Mouse (Mus musculus): ENCODE measurements around the gene Pde9a. TPM values are rescaled to one million over a fixed set of nuclear protein-coding genes. Genes with fewer than 3 reads are reported as not detected.

The Pde9a gene
- polyA plus RNA-seq (2012; fragmentation: generic; extraction: Trizol), result 0.15 TPM
- long read RNA-seq, experiment 1, result 0 reads
- long read RNA-seq, experiment 2, result 0 reads

DNA sequence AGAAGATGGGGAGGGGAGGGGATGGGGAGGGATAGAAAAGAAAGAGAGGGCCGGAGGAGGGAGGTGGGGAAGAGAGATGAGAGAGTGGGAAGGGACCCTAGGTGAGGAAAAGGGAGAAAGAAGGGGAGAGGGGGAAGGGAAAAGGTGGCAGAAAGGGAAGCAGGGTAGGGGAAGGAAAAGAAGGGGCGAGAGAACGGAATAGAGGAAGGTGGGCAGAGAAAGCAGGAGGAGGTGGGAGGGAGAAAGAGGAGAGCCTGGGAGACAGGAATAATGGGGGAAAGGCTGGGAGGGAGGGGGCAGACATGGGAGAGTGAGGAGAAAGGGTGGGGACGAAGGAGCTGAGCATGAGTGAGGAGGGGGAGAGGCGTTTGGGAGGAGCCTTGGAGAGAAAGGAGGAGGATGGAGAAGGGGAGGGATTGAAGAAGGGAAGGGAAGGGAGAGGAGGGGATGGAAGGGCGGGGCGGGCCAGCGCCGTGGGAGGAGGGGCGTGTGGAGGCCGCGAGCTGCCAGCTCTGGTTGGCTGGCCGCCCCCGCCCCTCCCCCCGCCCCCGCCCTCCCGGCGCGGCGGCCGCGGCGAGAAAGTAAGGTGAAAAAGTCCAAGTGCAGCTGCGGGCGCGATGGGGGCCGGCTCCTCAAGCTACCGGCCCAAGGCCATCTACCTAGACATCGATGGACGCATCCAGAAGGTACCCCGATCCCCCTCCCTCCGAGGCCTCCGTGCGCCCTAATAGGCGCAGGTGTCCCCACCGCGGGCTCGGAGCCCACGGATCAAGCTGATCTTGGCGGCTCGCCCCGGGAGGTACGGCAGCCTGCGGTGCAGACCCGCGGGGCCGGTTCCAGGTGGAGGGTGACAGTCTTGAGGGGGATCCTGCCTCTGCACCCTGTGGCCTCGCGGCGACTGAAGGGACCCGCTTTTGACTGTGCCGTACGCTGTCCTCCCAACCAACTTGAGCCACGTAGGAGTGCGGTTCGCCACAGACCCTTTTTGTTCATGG, at the start of gene Pde9a:
Gene Pde9a (plus strand): TSS at position 540 of the 995 bp plus-strand sequence.
- TF ChIP-seq FOSL1 (IDR thresholded peaks at IDR 0.05; ENCODE audit: insufficient read depth, low read length, poor library complexity, severe bottlenecking) (no peak), CEBPB (IDR thresholded peaks at IDR 0.05; ENCODE audit: low read depth) (no peak), MYOG (IDR thresholded peaks at IDR 0.05; ENCODE audit: control insufficient read depth, extremely low read depth, insufficient read length) (no peak), MYOD1 (IDR thresholded peaks at IDR 0.05; ENCODE audit: control insufficient read depth, insufficient read length, low read depth) (no peak), CTCF (IDR thresholded peaks at IDR 0.05; ENCODE audit: control insufficient read depth, insufficient read depth, insufficient read length) (no peak), MAX (IDR thresholded peaks at IDR 0.05) (no peak), USF1 (IDR thresholded peaks at IDR 0.05; ENCODE audit: low read depth) (no peak)
- peaks cover 36% of the 10 kb centered on the region for H3K27me3 ChIP-seq (ENCODE audit: control insufficient read depth, insufficient read depth, insufficient read length)
- no peaks in the 10 kb centered on the region for H3K36me3 ChIP-seq (ENCODE audit: control insufficient read depth, insufficient read depth)
- H3K4me3 ChIP-seq (ENCODE audit: insufficient read depth, poor library complexity, severe bottlenecking), result no peak within 1 kb of the TSS
- H3K79me2 ChIP-seq (ENCODE audit: control insufficient read depth, insufficient read depth), result no peaks in the 10 kb centered on the region
- no peaks in the 10 kb centered on the region for H3K79me3 ChIP-seq (ENCODE audit: low read depth)
- no peak within 1 kb of the TSS for H3ac ChIP-seq (ENCODE audit: control insufficient read depth, insufficient read length, low read depth)

DNA sequence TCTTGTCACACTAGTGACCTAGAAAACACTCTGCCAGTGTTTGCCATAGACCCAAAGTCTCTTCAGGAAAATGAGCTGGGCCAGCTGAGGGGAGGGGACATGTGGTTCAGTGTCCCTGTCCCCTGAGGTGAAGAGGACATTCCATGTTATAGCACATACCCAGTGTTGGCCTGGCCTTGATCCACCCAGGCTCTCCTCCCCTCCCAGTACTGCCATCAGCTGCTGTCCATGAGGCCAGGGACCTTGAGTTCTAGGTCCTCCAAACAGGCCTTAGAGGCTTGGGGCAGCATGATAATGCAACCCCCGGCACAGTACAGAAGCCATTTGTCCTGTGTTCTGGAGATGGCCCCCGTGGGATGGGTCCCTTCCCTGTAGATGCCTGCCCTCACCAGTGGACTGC, 46.2 kb upstream of the Pde9a start:
- Histone ChIP-seq H3K4me3 (ENCODE audit: insufficient read depth, poor library complexity, severe bottlenecking) (no peak overlapping the region), H3ac (ENCODE audit: control insufficient read depth, insufficient read length, low read depth) (no peak overlapping the region), H3K79me2 (ENCODE audit: control insufficient read depth, insufficient read depth) (no peaks in the 10 kb centered on the region), H3K79me3 (ENCODE audit: low read depth) (no peaks in the 10 kb centered on the region), H3K27me3 (ENCODE audit: control insufficient read depth, insufficient read depth, insufficient read length) (peaks cover 49% of the 10 kb centered on the region), H3K36me3 (ENCODE audit: control insufficient read depth, insufficient read depth) (no peaks in the 10 kb centered on the region)
- no peak for TF ChIP-seq CEBPB (IDR thresholded peaks at IDR 0.05; ENCODE audit: low read depth)
- no peak for TF ChIP-seq FOSL1 (IDR thresholded peaks at IDR 0.05; ENCODE audit: insufficient read depth, low read length, poor library complexity, severe bottlenecking)
- no peak for TF ChIP-seq MAX (IDR thresholded peaks at IDR 0.05)
- TF ChIP-seq MYOG (IDR thresholded peaks at IDR 0.05; ENCODE audit: control insufficient read depth, extremely low read depth, insufficient read length), result no peak
- no peak for TF ChIP-seq MYOD1 (IDR thresholded peaks at IDR 0.05; ENCODE audit: control insufficient read depth, insufficient read length, low read depth)
- TF ChIP-seq USF1 (IDR thresholded peaks at IDR 0.05; ENCODE audit: low read depth), result no peak

DNA sequence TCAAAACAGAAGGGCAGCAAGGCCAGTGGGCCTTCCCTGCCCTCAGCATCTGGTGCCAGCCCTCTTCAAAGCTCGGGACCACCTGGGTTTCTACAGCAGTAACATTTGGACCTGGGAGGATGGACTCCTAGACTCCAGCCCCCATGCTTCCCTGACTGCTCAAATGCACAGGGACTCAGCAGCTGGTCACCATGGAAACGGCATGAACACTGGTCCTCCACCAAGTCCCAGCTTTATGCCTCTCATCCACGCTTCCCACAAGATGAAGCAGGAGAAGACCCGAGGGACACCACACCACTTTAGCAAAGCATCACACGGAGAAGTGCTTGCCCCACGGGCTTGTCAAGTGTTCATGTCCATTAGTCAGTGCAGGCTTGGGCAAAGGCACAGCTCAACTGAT, 43.8 kb upstream of the Pde9a start:
- Histone ChIP-seq H3K36me3 (ENCODE audit: control insufficient read depth, insufficient read depth) (no peaks in the 10 kb centered on the region), H3ac (ENCODE audit: control insufficient read depth, insufficient read length, low read depth) (no peak overlapping the region), H3K4me3 (ENCODE audit: insufficient read depth, poor library complexity, severe bottlenecking) (no peak overlapping the region), H3K27me3 (ENCODE audit: control insufficient read depth, insufficient read depth, insufficient read length) (peaks cover 44% of the 10 kb centered on the region), H3K79me2 (ENCODE audit: control insufficient read depth, insufficient read depth) (no peaks in the 10 kb centered on the region), H3K79me3 (ENCODE audit: low read depth) (no peaks in the 10 kb centered on the region)
- TF ChIP-seq MYOG (IDR thresholded peaks at IDR 0.05; ENCODE audit: control insufficient read depth, extremely low read depth, insufficient read length), result no peak
- no peak for TF ChIP-seq FOSL1 (IDR thresholded peaks at IDR 0.05; ENCODE audit: insufficient read depth, low read length, poor library complexity, severe bottlenecking)
- no peak for TF ChIP-seq MYOD1 (IDR thresholded peaks at IDR 0.05; ENCODE audit: control insufficient read depth, insufficient read length, low read depth)
- no peak for TF ChIP-seq CEBPB (IDR thresholded peaks at IDR 0.05; ENCODE audit: low read depth)
- no peak for TF ChIP-seq CTCF (IDR thresholded peaks at IDR 0.05; ENCODE audit: control insufficient read depth, insufficient read depth, insufficient read length)
- TF ChIP-seq MAX (IDR thresholded peaks at IDR 0.05), result no peak
- TF ChIP-seq USF1 (IDR thresholded peaks at IDR 0.05; ENCODE audit: low read depth), result no peak

GRCm38 (mm10) chr17:31344172-31344801, 41.7 kb upstream of the Pde9a start:
- Histone ChIP-seq H3K79me2 (ENCODE audit: control insufficient read depth, insufficient read depth) (no peaks in the 10 kb centered on the region), H3ac (ENCODE audit: control insufficient read depth, insufficient read length, low read depth) (no peak overlapping the region), H3K36me3 (ENCODE audit: control insufficient read depth, insufficient read depth) (no peaks in the 10 kb centered on the region), H3K79me3 (ENCODE audit: low read depth) (no peaks in the 10 kb centered on the region), H3K27me3 (ENCODE audit: control insufficient read depth, insufficient read depth, insufficient read length) (peaks cover 41% of the 10 kb centered on the region), H3K4me3 (ENCODE audit: insufficient read depth, poor library complexity, severe bottlenecking) (no peak overlapping the region)
- TF ChIP-seq FOSL1 (IDR thresholded peaks at IDR 0.05; ENCODE audit: insufficient read depth, low read length, poor library complexity, severe bottlenecking) (no peak), CTCF (IDR thresholded peaks at IDR 0.05; ENCODE audit: control insufficient read depth, insufficient read depth, insufficient read length) (peak; percentile 54)

GRCm38 (mm10) chr17:31344816-31345215, 41.2 kb upstream of the Pde9a start:
- Histone ChIP-seq H3K79me3 (ENCODE audit: low read depth) (no peaks in the 10 kb centered on the region), H3K4me3 (ENCODE audit: insufficient read depth, poor library complexity, severe bottlenecking) (no peak overlapping the region), H3K27me3 (ENCODE audit: control insufficient read depth, insufficient read depth, insufficient read length) (peaks cover 41% of the 10 kb centered on the region), H3K79me2 (ENCODE audit: control insufficient read depth, insufficient read depth) (no peaks in the 10 kb centered on the region), H3ac (ENCODE audit: control insufficient read depth, insufficient read length, low read depth) (no peak overlapping the region), H3K36me3 (ENCODE audit: control insufficient read depth, insufficient read depth) (no peaks in the 10 kb centered on the region)
- TF ChIP-seq USF1 (IDR thresholded peaks at IDR 0.05; ENCODE audit: low read depth) (no peak), MYOD1 (IDR thresholded peaks at IDR 0.05; ENCODE audit: control insufficient read depth, insufficient read length, low read depth) (no peak), MYOG (IDR thresholded peaks at IDR 0.05; ENCODE audit: control insufficient read depth, extremely low read depth, insufficient read length) (no peak), CEBPB (IDR thresholded peaks at IDR 0.05; ENCODE audit: low read depth) (no peak), MAX (IDR thresholded peaks at IDR 0.05) (no peak)
